Mouse (Mus musculus) thymus, postnatal 0 days (tissue): ENCODE data around the gene Eps8l1. TPM values are rescaled to one million over a fixed set of nuclear protein-coding genes. Genes with fewer than 3 reads are reported as not detected.

Experiments used
- DNase-seq: peaks from one replicate; pipeline ENCODE4 v3.0.0-alpha.2; 2015; ENCODE audit warnings: low spot score
- polyA plus RNA-seq: library from polyadenylated mRNA; unstranded; fragments of >200 nt; fragmentation: Nextera tagmentation; extraction: Ambion mirVana; gene quantifications from 2 replicates; pipeline ENCODE4 v1.2.1, GENCODE M21; 2015

Eps8l1 gene
- polyA plus RNA-seq, 1 experiment from 2014 or later = 0.79 TPM

GRCm38 (mm10) chr7:4508062-4508738, 47.7 kb downstream of the Eps8l1 start:
- no peak for DNase-seq

GRCm38 (mm10) chr7:4508739-4509116, 48.3 kb downstream of the Eps8l1 start:
- DNase-seq = no peak

GRCm38 (mm10) chr7:4509863-4510608, 49.6 kb downstream of the Eps8l1 start:
- DNase-seq = peak; percentile 88

- no peak for DNase-seq
These were observed 51.2 kb downstream of the Eps8l1 start for GRCm38 (mm10) chr7:4511489-4512224.

GRCm38 (mm10) chr7:4513236-4513635, 52.8 kb downstream of the Eps8l1 start:
- DNase-seq = peak; percentile 74

- no peak for DNase-seq
These were observed 53.6 kb downstream of the Eps8l1 start for GRCm38 (mm10) chr7:4513829-4514712.

GRCm38 (mm10) chr7:4515853-4516252, 55.4 kb downstream of the Eps8l1 start:
- DNase-seq = no peak

GRCm38 (mm10) chr7:4516332-4517050, 56.0 kb downstream of the Eps8l1 start, which contains the start of gene Tnnt1:
Tnnt1 (minus strand) TSS chr7:4516382.
- no peak for DNase-seq

GRCm38 (mm10) chr7:4518487-4518886, 58.0 kb downstream of the Eps8l1 start:
- peak; percentile 59 for DNase-seq

GRCm38 (mm10) chr7:4521231-4522003, 60.9 kb downstream of the Eps8l1 start:
- DNase-seq = peak; percentile 64

GRCm38 (mm10) chr7:4522292-4522691, 61.8 kb downstream of the Eps8l1 start:
- DNase-seq = no peak

- no peak for DNase-seq
These were observed 63.0 kb downstream of the Eps8l1 start for GRCm38 (mm10) chr7:4523205-4524130.

- peak; percentile 83 for DNase-seq
These were observed 63.9 kb downstream of the Eps8l1 start, which contains the start of gene Tnni3 for GRCm38 (mm10) chr7:4524212-4524922. Tnni3 (minus strand) TSS chr7:4524229.

GRCm38 (mm10) chr7:4526341-4527301, 66.1 kb downstream of the Eps8l1 start:
- DNase-seq = peak; percentile 91

- DNase-seq = no peak
These were observed 66.8 kb downstream of the Eps8l1 start for GRCm38 (mm10) chr7:4527302-4527689.
